Mouse (Mus musculus): ENCODE measurements at regions not wholly inside any gene's neighbourhood (a gene's known extent, or its start where the extent isn't known, plus 50 kb on each side); places are given as distances from the start of the nearest gene placed in this dataset.

DNA sequence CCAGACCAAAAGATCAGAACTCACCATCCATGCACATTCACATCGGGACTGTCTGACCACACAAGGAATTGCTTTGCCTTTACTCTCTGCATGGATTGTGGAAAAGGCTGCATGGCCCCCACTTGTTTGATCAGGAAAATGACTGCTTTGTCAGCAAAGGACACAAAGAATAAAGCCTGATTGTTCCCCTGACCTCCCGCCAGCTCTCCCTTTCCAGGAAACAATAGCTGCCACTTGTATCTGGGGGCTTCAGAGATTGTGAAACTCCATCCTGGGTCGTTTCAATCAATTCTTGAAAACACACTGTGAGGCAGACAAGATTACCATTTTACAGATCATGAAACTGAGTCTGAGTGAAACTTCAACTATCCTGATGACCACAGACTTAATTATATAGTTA is 70.7 kb downstream of the Zic3 start:
- TF ChIP-seq CTCF (IDR thresholded peaks at IDR 0.05; ENCODE audit: low read depth) (no peak), EP300 (optimal IDR thresholded peaks at IDR 0.05) (no peak)
